Mouse (Mus musculus) stomach, postnatal 0 days (tissue): ENCODE measurements around the gene Snrnp70.

Experiments used
- CTCF ChIP-seq: IDR thresholded peaks from 2 replicates; pipeline ENCODE4 v1.5.1; 2016; ENCODE audit warnings: antibody characterized with exemption, low read depth, mild to moderate bottlenecking, moderate library complexity
- EP300 ChIP-seq: optimal IDR thresholded peaks from 2 replicates; pipeline ENCODE3; 2016; ENCODE audit warnings: antibody characterized with exemption

DNA sequence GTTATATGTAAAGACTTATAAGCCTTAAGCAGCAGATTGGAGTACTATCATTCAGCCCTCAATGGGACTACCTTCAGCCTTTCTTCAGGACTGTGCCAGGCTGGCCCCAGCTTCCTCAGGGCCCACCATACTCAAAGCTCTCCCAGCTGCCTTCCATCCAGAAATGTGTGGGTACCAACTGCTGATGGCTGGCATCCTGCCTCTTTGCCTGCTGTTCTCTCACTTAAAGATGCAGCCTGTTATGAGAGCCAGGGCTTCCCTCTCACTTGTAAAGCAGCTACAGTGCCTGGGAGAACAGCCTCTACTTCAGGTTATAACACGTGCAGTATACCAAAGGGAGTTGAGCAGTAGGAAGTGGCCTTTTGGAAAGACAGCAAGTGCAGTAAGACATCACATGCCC, 19.5 kb downstream of the Snrnp70 start:
- TF ChIP-seq CTCF (no peak), EP300 (no peak)
